ENCODE assay signal across 31 mouse cellular contexts in genomic region chr12:35203398-35203797, GRCm38 (mm10).
A peak's percentile ranks its signal among the peaks of the same experiment; 100 is the strongest.
DNase-seq lines count a peak whose midpoint lies in the region; ATAC-seq lines count a peak whose summit lies in the region.
"Had no signal": no experiment of that assay in that cellular context is flagged by ENCODE, and none has a peak within 500 bp of the region (broad histone marks: within the 10 kb centered on the region; RNA-seq: fewer than 3 reads in every experiment).

No protein-coding gene starts in this region.

- 79% methylated on average over 1 of the region's 1 CpGs for WGBS in embryonic facial prominence, embryonic 11.5 days
- WGBS in embryonic facial prominence, embryonic 10.5 days: 87% methylated on average over 1 of the region's 1 CpGs
- 64% methylated on average over 1 of the region's 1 CpGs for WGBS in forebrain, embryonic 15.5 days
- 86% methylated on average over 1 of the region's 1 CpGs for WGBS in forebrain, embryonic 10.5 days

- H3K27ac ChIP-seq in embryonic facial prominence, embryonic 11.5 days (replicated peaks; ENCODE audit: low read depth, low read length): no peak overlapping the region
- no peak overlapping the region for H3K27ac ChIP-seq in embryonic facial prominence, embryonic 10.5 days (replicated peaks)
- no peak overlapping the region for H3K27ac ChIP-seq in forebrain, embryonic 15.5 days (replicated peaks)
- no peak overlapping the region for H3K27ac ChIP-seq in forebrain, embryonic 10.5 days
- H3K27ac ChIP-seq: embryonic facial prominence, embryonic 12.5 days; embryonic facial prominence, embryonic 15.5 days; heart, embryonic 15.5 days; hindbrain, embryonic 14.5 days; hindbrain, postnatal 0 days had no signal

- H3K4me2 ChIP-seq in embryonic facial prominence, embryonic 11.5 days (ENCODE audit: low read depth, low read length): no peak overlapping the region
- H3K4me2 ChIP-seq in forebrain, embryonic 15.5 days (replicated peaks): no peak overlapping the region
- H3K4me2 ChIP-seq: embryonic facial prominence, embryonic 12.5 days; embryonic facial prominence, embryonic 15.5 days; heart, embryonic 12.5 days; heart, embryonic 15.5 days; hindbrain, embryonic 14.5 days had no signal

- H3K27me3 ChIP-seq in embryonic facial prominence, embryonic 11.5 days (ENCODE audit: control insufficient read depth, insufficient read depth, low read length): no peaks in the 10 kb centered on the region
- H3K27me3 ChIP-seq in embryonic facial prominence, embryonic 10.5 days (replicated peaks; ENCODE audit: low read depth, poor library complexity, severe bottlenecking): no peaks in the 10 kb centered on the region
- H3K27me3 ChIP-seq in forebrain, embryonic 15.5 days: no peaks in the 10 kb centered on the region
- no peaks in the 10 kb centered on the region for H3K27me3 ChIP-seq in forebrain, embryonic 10.5 days (ENCODE audit: poor library complexity, severe bottlenecking)
- H3K27me3 ChIP-seq: embryonic facial prominence, embryonic 12.5 days; embryonic facial prominence, embryonic 15.5 days; heart, embryonic 12.5 days; heart, embryonic 15.5 days had no signal

- peak; percentile 19 for DNase-seq in embryonic facial prominence, embryonic 11.5 days (ENCODE audit: low spot score)
- DNase-seq in embryonic facial prominence, embryonic 10.5 days (ENCODE audit: low spot score): no peak
- DNase-seq in forebrain, embryonic 10.5 days (ENCODE audit: extremely low spot score, low spot score): no peak
- no peak for DNase-seq in adipocyte (ENCODE audit: low spot score)
- DNase-seq: adrenal gland, adult 8-10 months; adrenal gland, postnatal 25 days; cerebellum, adult 11 months; cerebellum, adult 2 months; cerebellum, adult 9-11 months; cerebellum, postnatal 25 days; embryo, embryonic 11 days; gastrocnemius, postnatal 10 days; gastrocnemius, postnatal 36 days; heart, adult 11 months; heart, postnatal 14 days; heart, postnatal 4 days; kidney, adult 18-20 months; kidney, adult 9 months had no signal

- no peaks in the 10 kb centered on the region for H3K36me3 ChIP-seq in embryonic facial prominence, embryonic 11.5 days (replicated peaks; ENCODE audit: control insufficient read depth, insufficient read depth, low read depth, low read length)
- H3K36me3 ChIP-seq in embryonic facial prominence, embryonic 10.5 days (replicated peaks): no peaks in the 10 kb centered on the region
- no peaks in the 10 kb centered on the region for H3K36me3 ChIP-seq in forebrain, embryonic 15.5 days
- H3K36me3 ChIP-seq in forebrain, embryonic 10.5 days (replicated peaks): no peaks in the 10 kb centered on the region
- H3K36me3 ChIP-seq: embryonic facial prominence, embryonic 12.5 days; embryonic facial prominence, embryonic 15.5 days; heart, embryonic 12.5 days; heart, embryonic 15.5 days had no signal

- no peaks in the 10 kb centered on the region for H3K4me1 ChIP-seq in embryonic facial prominence, embryonic 11.5 days (ENCODE audit: control insufficient read depth, insufficient read depth, low read length)
- no peaks in the 10 kb centered on the region for H3K4me1 ChIP-seq in embryonic facial prominence, embryonic 10.5 days
- no peaks in the 10 kb centered on the region for H3K4me1 ChIP-seq in forebrain, embryonic 15.5 days
- no peaks in the 10 kb centered on the region for H3K4me1 ChIP-seq in forebrain, embryonic 10.5 days
- H3K4me1 ChIP-seq: embryonic facial prominence, embryonic 15.5 days; heart, embryonic 12.5 days; heart, embryonic 15.5 days had no signal

- no peak overlapping the region for H3K9ac ChIP-seq in embryonic facial prominence, embryonic 11.5 days (replicated peaks; ENCODE audit: low read length)
- no peak overlapping the region for H3K9ac ChIP-seq in forebrain, embryonic 15.5 days (replicated peaks)
- H3K9ac ChIP-seq: embryonic facial prominence, embryonic 12.5 days; embryonic facial prominence, embryonic 15.5 days; heart, embryonic 12.5 days; heart, embryonic 15.5 days; hindbrain, embryonic 14.5 days had no signal

- no peaks in the 10 kb centered on the region for H3K9me3 ChIP-seq in embryonic facial prominence, embryonic 11.5 days (replicated peaks; ENCODE audit: control insufficient read depth, low read length)
- H3K9me3 ChIP-seq in embryonic facial prominence, embryonic 10.5 days: no peaks in the 10 kb centered on the region
- H3K9me3 ChIP-seq in forebrain, embryonic 15.5 days: no peaks in the 10 kb centered on the region
- H3K9me3 ChIP-seq in forebrain, embryonic 10.5 days: no peaks in the 10 kb centered on the region
- H3K9me3 ChIP-seq: embryonic facial prominence, embryonic 12.5 days; embryonic facial prominence, embryonic 15.5 days; heart, embryonic 12.5 days; heart, embryonic 15.5 days had no signal

- no peak overlapping the region for H3K4me3 ChIP-seq in embryonic facial prominence, embryonic 11.5 days (ENCODE audit: low read depth, low read length)
- H3K4me3 ChIP-seq in embryonic facial prominence, embryonic 10.5 days: no peak overlapping the region
- no peak overlapping the region for H3K4me3 ChIP-seq in forebrain, embryonic 15.5 days
- H3K4me3 ChIP-seq in forebrain, embryonic 10.5 days: no peak overlapping the region
- H3K4me3 ChIP-seq: embryonic facial prominence, embryonic 12.5 days; embryonic facial prominence, embryonic 15.5 days; heart, embryonic 12.5 days; heart, embryonic 15.5 days had no signal

- ATAC-seq in embryonic facial prominence, embryonic 11.5 days (replicated peaks; ENCODE audit: insufficient number of reproducible peaks, low FRiP score, low TSS enrichment, low read depth): no peak
- 0 out of 2 replicates have a peak, but pooled peaks have one; percentile 29 for ATAC-seq in forebrain, embryonic 15.5 days (replicated peaks)
- peak; percentile 42 for ATAC-seq in common myeloid progenitor, adult 5-6 weeks (replicated peaks; ENCODE audit: low read depth, poor library complexity, severe bottlenecking)
- ATAC-seq in granulocyte monocyte progenitor cell, adult 5-6 weeks (replicated peaks; ENCODE audit: poor library complexity, severe bottlenecking): peak; percentile 55
- ATAC-seq in cerebellum, adult (ENCODE audit: insufficient number of reproducible peaks, low FRiP score, low TSS enrichment): no peak
- ATAC-seq: CD4-positive, CD25-positive, alpha-beta regulatory T cell, adult 4 months; hindbrain, postnatal 0 days; inflammation-experienced regulatory T-cells, adult 6 months; intestine, embryonic 16.5 days had no signal

Comparison
In these comparisons a context has a peak if more than half of its experiments do, and no peak if none do; other contexts are left out.
1. ATAC-seq: peak in forebrain, embryonic 15.5 days (single experiment), common myeloid progenitor, adult 5-6 weeks (single experiment) and granulocyte monocyte progenitor cell, adult 5-6 weeks (single experiment); none in embryonic facial prominence, embryonic 11.5 days (single experiment) and cerebellum, adult (single experiment).